Comparison of ENCODE assay signal across 23 mouse cellular contexts in the genomic region with DNA sequence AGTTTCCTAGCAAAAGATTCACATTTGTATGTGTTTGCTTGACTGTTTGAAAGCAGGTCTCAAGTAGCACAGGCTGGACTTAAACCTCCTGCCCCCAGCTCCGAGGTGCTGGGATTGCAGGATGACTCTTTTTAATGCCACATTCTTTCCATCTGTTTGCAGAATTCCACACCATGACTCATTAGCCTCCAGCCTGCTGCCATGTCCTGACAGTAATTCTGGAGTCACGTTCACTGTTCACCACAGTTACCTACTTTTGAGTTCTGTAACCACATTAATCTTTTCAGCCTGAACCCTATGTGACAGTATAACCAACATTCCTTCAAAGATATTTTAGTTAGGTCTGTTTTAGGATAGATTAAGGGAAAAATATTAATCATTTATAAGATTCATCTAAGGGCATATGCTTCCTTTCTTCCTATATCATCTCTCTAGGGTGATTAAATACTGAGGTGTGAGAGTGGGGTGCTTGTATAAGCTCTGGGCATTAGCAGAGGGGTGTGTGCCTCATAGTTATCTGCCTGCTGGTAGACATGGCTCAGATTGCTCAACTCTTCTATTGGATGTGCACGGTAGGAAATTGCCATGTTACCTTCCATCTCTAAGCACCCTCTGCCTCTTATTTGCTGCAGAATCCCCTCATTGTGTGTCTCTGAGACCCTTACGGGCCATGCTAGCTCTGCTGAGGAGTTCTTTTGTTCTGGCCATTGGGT.
"Had no signal": no experiment of that assay in that cellular context is flagged by ENCODE, and none has a peak within 500 bp of the region (broad histone marks: within the 10 kb centered on the region; RNA-seq: fewer than 3 reads in every experiment).

No protein-coding gene starts in this region.

- H3K4me3 ChIP-seq: layer of hippocampus, adult 2 months; limb, embryonic 10.5 days; limb, embryonic 13.5 days; liver, embryonic 12.5 days; liver, embryonic 15.5 days; midbrain, embryonic 13.5 days; neural tube, embryonic 12.5 days; neural tube, embryonic 15.5 days had no signal

- ATAC-seq: liver, embryonic 12.5 days; lung, postnatal 0 days; midbrain, embryonic 13.5 days; midbrain, embryonic 16.5 days had no signal

- H3K36me3 ChIP-seq: limb, embryonic 10.5 days; limb, embryonic 13.5 days; liver, embryonic 12.5 days; liver, embryonic 15.5 days; midbrain, embryonic 13.5 days; neural tube, embryonic 12.5 days; neural tube, embryonic 15.5 days had no signal

- H3K27ac ChIP-seq: kidney, postnatal 0 days; layer of hippocampus, adult 2 months; limb, embryonic 10.5 days; limb, embryonic 13.5 days; liver, embryonic 12.5 days; liver, embryonic 15.5 days; macrophage; midbrain, embryonic 13.5 days; neural tube, embryonic 12.5 days; neural tube, embryonic 15.5 days; stomach, postnatal 0 days had no signal

- H3K9ac ChIP-seq: limb, embryonic 13.5 days; liver, embryonic 12.5 days; liver, embryonic 15.5 days; lung, embryonic 14.5 days; midbrain, embryonic 13.5 days; neural tube, embryonic 12.5 days; neural tube, embryonic 15.5 days had no signal

- DNase-seq: kidney, postnatal 25 days; layer of hippocampus, adult 9-11 months; liver; lung, embryonic 14.5 days; right cerebral cortex, adult 18-20 months; right cerebral cortex, postnatal 14 days; right cerebral cortex, postnatal 4 days; thymus, adult 2 months; thymus, postnatal 14 days; thymus, postnatal 4 days had no signal

- H3K4me1 ChIP-seq: liver, embryonic 12.5 days; liver, embryonic 15.5 days; midbrain, embryonic 13.5 days; neural tube, embryonic 12.5 days; neural tube, embryonic 15.5 days had no signal

- H3K9me3 ChIP-seq: limb, embryonic 10.5 days; limb, embryonic 13.5 days; liver, embryonic 12.5 days; liver, embryonic 15.5 days; midbrain, embryonic 13.5 days; neural tube, embryonic 12.5 days; neural tube, embryonic 15.5 days had no signal

- H3K27me3 ChIP-seq: limb, embryonic 13.5 days; liver, embryonic 12.5 days; liver, embryonic 15.5 days; midbrain, embryonic 13.5 days; neural tube, embryonic 12.5 days; neural tube, embryonic 15.5 days had no signal

- H3K4me2 ChIP-seq: limb, embryonic 13.5 days; liver, embryonic 12.5 days; liver, embryonic 15.5 days; lung, embryonic 14.5 days; midbrain, embryonic 13.5 days; neural tube, embryonic 12.5 days; neural tube, embryonic 15.5 days had no signal
